Mouse (Mus musculus) midbrain, embryonic 14.5 days (tissue): ENCODE results near the gene Lamtor3. TPM values are rescaled to one million over a fixed set of nuclear protein-coding genes. Genes with fewer than 3 reads are reported as not detected.
"Not testable (repeated sequence)": the region's sequence is repeated elsewhere in the genome, so short reads cannot be mapped to it uniquely, and the experiment has no call there.

ENCODE experiments used
- ATAC-seq: fragments of 200-750 bp; cut with Nextera tagmentation; 2 replicates; pipeline ENCODE4 v1.8.0; 2017; ENCODE audit warnings: moderate number of reproducible peaks, moderate library complexity; ENCODE audit not compliant: low FRiP score, low TSS enrichment
- DNase-seq: peaks from one replicate; pipeline ENCODE4 v3.0.0-alpha.2; 2015
- H3K27ac ChIP-seq: fragments of 300-500 bp; sonication (generic); replicated peaks from 2 replicates; pipeline ENCODE4 v1.5.1; 2014; ENCODE audit warnings: mild to moderate bottlenecking, low read depth, low read length, moderate library complexity
- H3K27me3 ChIP-seq: fragments of 300-500 bp; sonication (generic); 2 replicates; pipeline ENCODE4 v1.6.1; 2014; ENCODE audit warnings: low read length, control low read depth, mixed read lengths; ENCODE audit not compliant: control insufficient read depth, insufficient read depth
- H3K36me3 ChIP-seq: fragments of 300-500 bp; sonication (generic); 2 replicates; pipeline ENCODE4 v1.6.1; 2014; ENCODE audit warnings: low read length, control low read depth; ENCODE audit not compliant: control insufficient read depth, insufficient read depth
- H3K4me1 ChIP-seq: fragments of 300-500 bp; sonication (generic); 2 replicates; pipeline ENCODE4 v1.6.1; 2014; ENCODE audit warnings: mild to moderate bottlenecking, antibody characterized with exemption, low read length, control low read depth; ENCODE audit not compliant: control insufficient read depth, insufficient read depth
- H3K4me2 ChIP-seq: fragments of 300-500 bp; sonication (generic); 2 replicates; pipeline ENCODE4 v1.6.1; 2014; ENCODE audit warnings: mild to moderate bottlenecking, low read length, moderate library complexity
- H3K4me3 ChIP-seq: fragments of 300-500 bp; sonication (generic); replicated peaks from 2 replicates; pipeline ENCODE4 v1.5.1; 2014; ENCODE audit warnings: low read depth, low read length
- H3K9ac ChIP-seq: fragments of 300-500 bp; sonication (generic); replicated peaks from 2 replicates; pipeline ENCODE4 v1.6.1; 2014; ENCODE audit warnings: mild to moderate bottlenecking, low read length, moderate library complexity
- H3K9me3 ChIP-seq: fragments of 300-500 bp; sonication (generic); 2 replicates; pipeline ENCODE4 v1.6.1; 2016; ENCODE audit warnings: low read length, control low read depth, mixed read lengths; ENCODE audit not compliant: control insufficient read depth
- WGBS: fragments of 180-500 bp; shearing (Covaris S2); extraction: QIAGEN DNeasy Blood & Tissue Kit; methylation state at CpG from one replicate; pipeline ENCODE4 v1.1.7; 2014; 5-methylcytosine and 5-hydroxymethylcytosine counted together
- polyA plus RNA-seq: library from polyadenylated mRNA; unstranded; fragments of >200 nt; fragmentation: Nextera tagmentation; extraction: Ambion mirVana; gene quantifications from 2 replicates; pipeline ENCODE4 v1.2.1, GENCODE M21; 2014

Lamtor3 gene
- polyA plus RNA-seq, 1 experiment from 2014 or later = 130 TPM

GRCm38 (mm10) chr3:137961736-137962385 is 43.6 kb downstream of the Lamtor3 start:
- Histone ChIP-seq H3K27ac (no peak overlapping the region), H3K27me3 (no peaks in the 10 kb centered on the region), H3K9me3 (no peaks in the 10 kb centered on the region), H3K9ac (no peak overlapping the region), H3K36me3 (no peaks in the 10 kb centered on the region), H3K4me1 (peaks cover 5% of the 10 kb centered on the region; the same call in 1 of the 2 replicates), H3K4me2 (no peak overlapping the region), H3K4me3 (no peak overlapping the region)
- WGBS = 59% methylated on average over 8 of the region's 8 CpGs
- ATAC-seq (no peak), DNase-seq (no peak)

GRCm38 (mm10) chr3:137963508-137963907 is 45.2 kb downstream of the Lamtor3 start:
- Histone ChIP-seq H3K27me3 (no peaks in the 10 kb centered on the region), H3K4me1 (peaks cover 5% of the 10 kb centered on the region; the same call in 1 of the 2 replicates), H3K9me3 (no peaks in the 10 kb centered on the region), H3K4me2 (no peak overlapping the region), H3K27ac (no peak overlapping the region), H3K36me3 (no peaks in the 10 kb centered on the region), H3K9ac (no peak overlapping the region), H3K4me3 (no peak overlapping the region)
- DNase-seq = no peak
- no peak for ATAC-seq
- WGBS = 62% methylated on average over 8 of the region's 8 CpGs

- H3K27me3 ChIP-seq, H3K4me2 ChIP-seq, ATAC-seq, H3K9ac ChIP-seq, H3K27ac ChIP-seq, H3K36me3 ChIP-seq, H3K9me3 ChIP-seq, H3K4me3 ChIP-seq, H3K4me1 ChIP-seq: not testable (repeated sequence)
- 53% methylated on average over 1 of the region's 1 CpGs for WGBS
- peak; percentile 62 for DNase-seq
Observed at GRCm38 (mm10) chr3:137964014-137964413, 45.7 kb downstream of the Lamtor3 start.

- H3K9me3 ChIP-seq = no peaks in the 10 kb centered on the region
- H3K9ac ChIP-seq = no peak overlapping the region
- no peaks in the 10 kb centered on the region for H3K36me3 ChIP-seq
- peaks cover 5% of the 10 kb centered on the region; the same call in 1 of the 2 replicates for H3K4me1 ChIP-seq
- H3K4me3 ChIP-seq = no peak overlapping the region
- WGBS = 91% methylated on average over 14 of the region's 14 CpGs
- no peaks in the 10 kb centered on the region for H3K27me3 ChIP-seq
- H3K4me2 ChIP-seq = no peak overlapping the region
- no peak overlapping the region for H3K27ac ChIP-seq
- ATAC-seq (no peak), DNase-seq (no peak)
Observed at GRCm38 (mm10) chr3:137968105-137968819, 50.0 kb downstream of the Lamtor3 start.

GRCm38 (mm10) chr3:137968820-137969486 is 50.6 kb downstream of the Lamtor3 start:
- H3K9ac ChIP-seq = no peak overlapping the region
- WGBS = 93% methylated on average over 9 of the region's 9 CpGs
- DNase-seq (no peak), ATAC-seq (no peak)
- H3K4me2 ChIP-seq = no peak overlapping the region
- H3K4me1 ChIP-seq = no peaks in the 10 kb centered on the region
- no peaks in the 10 kb centered on the region for H3K27me3 ChIP-seq
- H3K4me3 ChIP-seq = no peak overlapping the region
- no peaks in the 10 kb centered on the region for H3K36me3 ChIP-seq
- H3K27ac ChIP-seq = no peak overlapping the region
- H3K9me3 ChIP-seq = no peaks in the 10 kb centered on the region

GRCm38 (mm10) chr3:137969951-137970350 is 51.6 kb downstream of the Lamtor3 start:
- no peak overlapping the region; the same call in 1 of the 2 replicates for H3K9ac ChIP-seq
- no peak overlapping the region; the same call in 1 of the 2 replicates for H3K4me3 ChIP-seq
- H3K27me3 ChIP-seq = no peaks in the 10 kb centered on the region
- peak overlapping the region; percentile 40 for H3K4me2 ChIP-seq
- no peaks in the 10 kb centered on the region for H3K9me3 ChIP-seq
- ATAC-seq (no peak; the same call in 1 of the 2 replicates), DNase-seq (peak; percentile 70)
- H3K27ac ChIP-seq = no peak overlapping the region
- no peaks in the 10 kb centered on the region for H3K4me1 ChIP-seq
- no peaks in the 10 kb centered on the region for H3K36me3 ChIP-seq
- WGBS = 39% methylated on average over 12 of the region's 12 CpGs

GRCm38 (mm10) chr3:137972224-137972623 is 53.9 kb downstream of the Lamtor3 start:
- Histone ChIP-seq H3K4me3 (no peak overlapping the region), H3K9me3 (no peaks in the 10 kb centered on the region), H3K4me2 (no peak overlapping the region), H3K9ac (no peak overlapping the region), H3K27me3 (no peaks in the 10 kb centered on the region), H3K36me3 (no peaks in the 10 kb centered on the region), H3K4me1 (peaks cover 5% of the 10 kb centered on the region), H3K27ac (no peak overlapping the region)
- WGBS = 91% methylated on average over 5 of the region's 5 CpGs
- ATAC-seq (no peak), DNase-seq (no peak)

GRCm38 (mm10) chr3:137972989-137973388 is 54.7 kb downstream of the Lamtor3 start:
- Histone ChIP-seq H3K4me3 (no peak overlapping the region), H3K4me2 (no peak overlapping the region), H3K27me3 (no peaks in the 10 kb centered on the region), H3K9me3 (no peaks in the 10 kb centered on the region), H3K36me3 (no peaks in the 10 kb centered on the region), H3K9ac (no peak overlapping the region), H3K27ac (no peak overlapping the region), H3K4me1 (peaks cover 9% of the 10 kb centered on the region)
- DNase-seq (no peak), ATAC-seq (no peak)
- 92% methylated on average over 7 of the region's 7 CpGs for WGBS
